Mouse (Mus musculus): ENCODE measurements at regions not wholly inside any gene's neighbourhood (a gene's known extent, or its start where the extent isn't known, plus 50 kb on each side); places are given as distances from the start of the nearest gene placed in this dataset.

- peak; percentile 94 for ATAC-seq (ENCODE audit: low TSS enrichment)
These were observed 841.0 kb upstream of the Ptprd start for GRCm38 (mm10) chr4:79052723-79053122.
